14 mouse cellular contexts compared by ENCODE assay signal in genomic region chr3:109178705-109179104, GRCm38 (mm10). TPM values are rescaled to one million over a fixed set of nuclear protein-coding genes. Genes with fewer than 3 reads are reported as not detected.
A peak's percentile ranks its signal among the peaks of the same experiment; 100 is the strongest.
DNase-seq lines count a peak whose midpoint lies in the region; ATAC-seq and TF ChIP-seq lines count a peak whose summit lies in the region.
"Had no signal": no experiment of that assay in that cellular context is flagged by ENCODE, and none has a peak within 500 bp of the region (broad histone marks: within the 10 kb centered on the region; RNA-seq: fewer than 3 reads in every experiment).

No protein-coding gene starts in this region.

- no peak overlapping the region for H3K4me2 ChIP-seq in midbrain, postnatal 0 days (ENCODE audit: low read depth, low read length, poor library complexity, severe bottlenecking)

- H3K4me1 ChIP-seq in megakaryocyte, embryonic 14.5 days = peaks cover 78% of the 10 kb centered on the region
- peaks cover 5% of the 10 kb centered on the region; the same call in 1 of the 2 replicates for H3K4me1 ChIP-seq in midbrain, postnatal 0 days (ENCODE audit: insufficient read depth, low read length)

- WGBS in midbrain, postnatal 0 days = 49% methylated on average over 6 of the region's 6 CpGs

- no peak for TF ChIP-seq CTCF in midbrain, postnatal 0 days (IDR thresholded peaks at IDR 0.05)

- H3K36me3 ChIP-seq in megakaryocyte, embryonic 14.5 days (replicated peaks; ENCODE audit: low read length) = no peaks in the 10 kb centered on the region
- no peaks in the 10 kb centered on the region for H3K36me3 ChIP-seq in midbrain, postnatal 0 days (ENCODE audit: insufficient read depth, low read length)

- H3K4me3 ChIP-seq in megakaryocyte, embryonic 14.5 days (replicated peaks) = peak overlapping the region; percentile 76
- no peak overlapping the region for H3K4me3 ChIP-seq in midbrain, postnatal 0 days (ENCODE audit: low read depth, low read length)

- H3K27ac ChIP-seq in midbrain, postnatal 0 days (ENCODE audit: low read depth, low read length) = no peak overlapping the region

- H3K9ac ChIP-seq in midbrain, postnatal 0 days (replicated peaks; ENCODE audit: low read length, poor library complexity, severe bottlenecking) = no peak overlapping the region

- no peak for DNase-seq in frontal cortex, adult 2 months (ENCODE audit: extremely low spot score in 1 of 2, low spot score in 1 of 2)
- DNase-seq in brain, adult 2 months (ENCODE audit: low read depth, low spot score) = peak; percentile 45
- DNase-seq in midbrain, postnatal 0 days (ENCODE audit: low spot score) = no peak
- no peak for DNase-seq in retina, embryonic 14.5 days (ENCODE audit: low spot score)
- DNase-seq: adrenal gland, adult 2 months; heart, postnatal 14 days; lung, adult 18-20 months; right cerebral cortex, postnatal 4 days; thymus, postnatal 14 days had no signal

- peak; percentile 75 for ATAC-seq in frontal cortex, adult (ENCODE audit: low TSS enrichment)
- no peak for ATAC-seq in megakaryocyte, adult 5-6 weeks (ENCODE audit: poor library complexity, severe bottlenecking)
- peak; percentile 45; the same call in 1 of the 2 replicates for ATAC-seq in midbrain, postnatal 0 days (ENCODE audit: low FRiP score)
- ATAC-seq: intestine, postnatal 0 days had no signal

- H3K27me3 ChIP-seq in megakaryocyte, embryonic 14.5 days (replicated peaks) = no peaks in the 10 kb centered on the region
- no peaks in the 10 kb centered on the region for H3K27me3 ChIP-seq in midbrain, postnatal 0 days (ENCODE audit: insufficient read depth, low read length)
- H3K27me3 ChIP-seq: CH12.LX had no signal

- H3K9me3 ChIP-seq in megakaryocyte, embryonic 14.5 days = no peaks in the 10 kb centered on the region
- no peaks in the 10 kb centered on the region for H3K9me3 ChIP-seq in midbrain, postnatal 0 days (ENCODE audit: low read length)

RNA-seq across cellular contexts. Expression of gene Slc25a24, which starts 55.8 kb away (rescaled TPM):
- polyA plus RNA-seq in frontal cortex, adult 2 months (2012; rRNA removed) = 1.6 and 2.0 TPM in 2 replicates
- polyA plus RNA-seq in megakaryocyte, embryonic 14.5 days (2012; ENCODE audit: insufficient read depth, low replicate concordance) = 6.3 and 10.0 TPM in 2 replicates
- 79.2 and 86.8 TPM in 2 replicates for total RNA-seq in megakaryocyte, adult 5-6 weeks (2015)
- 87.0 and 90.7 TPM in 2 replicates for total RNA-seq in megakaryocyte, adult 5-6 weeks (2017)
- 2.9 and 6.0 TPM in 2 replicates for total RNA-seq in midbrain, postnatal 0 days (2014; rRNA removed)
- polyA plus RNA-seq in midbrain, postnatal 0 days (2015; fragmentation: Nextera tagmentation; extraction: Ambion mirVana) = 2.8 and 2.9 TPM in 2 replicates
